Mouse (Mus musculus) liver, postnatal 0 days (tissue): ENCODE data around the gene Serpine1.

ENCODE experiments used
- CTCF ChIP-seq: sonication (generic); IDR thresholded peaks from 2 replicates; pipeline ENCODE4 v1.5.1; 2016; ENCODE audit warnings: antibody characterized with exemption, low read depth
- EP300 ChIP-seq: IDR thresholded peaks from 2 replicates; pipeline ENCODE4 v1.6.1; 2016; ENCODE audit warnings: antibody characterized with exemption, low read depth, mild to moderate bottlenecking

GRCm38 (mm10) chr5:137102575-137103522 is 30.8 kb upstream of the Serpine1 start:
- no peak for TF ChIP-seq CTCF
- TF ChIP-seq EP300, result peak; percentile 93
